Mouse (Mus musculus) left cerebral cortex, postnatal 4 days (tissue): Measurements from ENCODE around the gene Def8. TPM values are rescaled to one million over a fixed set of nuclear protein-coding genes. Genes with fewer than 3 reads are reported as not detected.

Source experiments
- total RNA-seq, 2 experiments: library from RNA; stranded (reverse); gene quantifications; 2 replicates each; pipeline ENCODE4 v1.2.3; 2021

Gene Def8
- total RNA-seq, 2 experiments from 2014 or later: 68.3 to 70.1 TPM

Other genes with a start within 250 kb of the Def8 start
- gene Dpep1, start 237.3 kb upstream of the Def8 start, total RNA-seq: not detected
- gene Chmp1a, start 210.8 kb upstream of the Def8 start, total RNA-seq: 100 to 1,000 TPM; 103 to 129 TPM
- gene Spata33, start 210.7 kb upstream of the Def8 start, total RNA-seq: 1 to 10 TPM; 7.3 to 8.9 TPM
- 10 to 100 TPM; 84.6 to 91.6 TPM for gene Cdk10, start 198.7 kb upstream of the Def8 start, total RNA-seq
- gene Spata2l, start 187.3 kb upstream of the Def8 start, total RNA-seq: 10 to 100 TPM; 22.6 to 28.6 TPM
- 10 to 100 TPM; 32.0 to 34.1 TPM for gene Zfp276, start 169.3 kb upstream of the Def8 start, total RNA-seq
- gene Vps9d1, start 169.2 kb upstream of the Def8 start, total RNA-seq: 10 to 100 TPM; 69.1 to 74.6 TPM
- 10 to 100 TPM in 1 of 2 experiments, 1 to 10 TPM in 1; 9.1 to 10.7 TPM for gene Fanca, start 105.0 kb upstream of the Def8 start, total RNA-seq
- gene Spire2, start 90.8 kb upstream of the Def8 start, total RNA-seq: 10 to 100 TPM; 25.4 to 27.0 TPM
- 100 to 1,000 TPM; 334 to 346 TPM for gene Tcf25, start 49.8 kb upstream of the Def8 start, total RNA-seq
- gene Mc1r, start 16.4 kb upstream of the Def8 start, total RNA-seq: not detected
- gene Tubb3, start 12.1 kb upstream of the Def8 start, total RNA-seq: 1,000 to 10,000 TPM; 2,432 to 2,471 TPM
- 10 to 100 TPM; 48.3 to 56.9 TPM for gene Afg3l1, start 54.4 kb downstream of the Def8 start, total RNA-seq
- gene Dbndd1, start 91.9 kb downstream of the Def8 start, total RNA-seq: 10 to 100 TPM; 38.3 to 43.4 TPM
- 10 to 100 TPM; 42.3 to 46.7 TPM for gene Gas8, start 95.3 kb downstream of the Def8 start, total RNA-seq
- gene Rhou, start 230.4 kb downstream of the Def8 start, total RNA-seq: 10 to 100 TPM; 78.0 to 89.0 TPM